15 mouse cellular contexts compared by ENCODE assay signal in genomic region chr5:123040796-123041195, GRCm38 (mm10). TPM values are rescaled to one million over a fixed set of nuclear protein-coding genes. Genes with fewer than 3 reads are reported as not detected.
DNase-seq lines count a peak whose midpoint lies in the region; TF ChIP-seq lines count a peak whose summit lies in the region.
"Had no signal": no experiment of that assay in that cellular context is flagged by ENCODE, and none has a peak within 500 bp of the region (broad histone marks: within the 10 kb centered on the region; RNA-seq: fewer than 3 reads in every experiment).

No protein-coding gene starts in this region.

- 0 out of 2 replicates have a peak overlapping the region, but pooled peaks have one; percentile 6 for H3K27ac ChIP-seq in kidney, adult 2 months (ENCODE audit: insufficient read depth, low read depth, low read length)
- peak overlapping the region; percentile 19; the same call in 1 of the 2 replicates for H3K27ac ChIP-seq in thymus, adult 2 months (ENCODE audit: control insufficient read depth, insufficient read depth, low read length)
- peak overlapping the region; percentile 61 for H3K27ac ChIP-seq in limb, embryonic 10.5 days
- H3K27ac ChIP-seq: forebrain, embryonic 15.5 days had no signal

- no peak overlapping the region for H3K4me3 ChIP-seq in kidney, adult 2 months (ENCODE audit: insufficient read depth, low read depth, low read length)
- no peak overlapping the region for H3K4me3 ChIP-seq in thymus, adult 2 months (ENCODE audit: control insufficient read depth, insufficient read depth, low read length)
- no peak overlapping the region for H3K4me3 ChIP-seq in limb, embryonic 10.5 days
- H3K4me3 ChIP-seq: forebrain, embryonic 15.5 days had no signal

- H3K36me3 ChIP-seq in kidney, adult 2 months (ENCODE audit: control insufficient read depth, insufficient read depth, low read length): no peaks in the 10 kb centered on the region
- no peaks in the 10 kb centered on the region for H3K36me3 ChIP-seq in thymus, adult 2 months (ENCODE audit: control insufficient read depth, insufficient read depth, low read length)
- H3K36me3 ChIP-seq in limb, embryonic 10.5 days: no peaks in the 10 kb centered on the region
- H3K36me3 ChIP-seq: forebrain, embryonic 15.5 days had no signal

- peaks cover 6% of the 10 kb centered on the region; the same call in 1 of the 2 replicates for H3K4me1 ChIP-seq in kidney, adult 2 months (ENCODE audit: control insufficient read depth, insufficient read depth, low read length)
- peaks cover 34% of the 10 kb centered on the region for H3K4me1 ChIP-seq in thymus, adult 2 months (replicated peaks; ENCODE audit: control insufficient read depth, insufficient read depth, low read length)
- H3K4me1 ChIP-seq in limb, embryonic 10.5 days: peaks cover 18% of the 10 kb centered on the region

- no peaks in the 10 kb centered on the region for H3K27me3 ChIP-seq in kidney, adult 2 months (replicated peaks; ENCODE audit: control insufficient read depth, insufficient read depth, low read length)
- no peaks in the 10 kb centered on the region for H3K27me3 ChIP-seq in thymus, adult 2 months (ENCODE audit: control insufficient read depth, insufficient read depth, low read length)
- no peaks in the 10 kb centered on the region for H3K27me3 ChIP-seq in limb, embryonic 10.5 days (ENCODE audit: low read depth, poor library complexity, severe bottlenecking)
- H3K27me3 ChIP-seq: forebrain, embryonic 15.5 days had no signal

- no peak for TF ChIP-seq POLR2A in kidney, adult 2 months (IDR thresholded peaks at IDR 0.05; ENCODE audit: low read depth, low read length)
- no peak for TF ChIP-seq POLR2A in thymus, adult 2 months (IDR thresholded peaks at IDR 0.05; ENCODE audit: control insufficient read depth, extremely low read depth, insufficient read depth, low read length, poor library complexity)

- WGBS in kidney, adult 2 months: 46% methylated on average over 7 of the region's 7 CpGs
- 14% methylated on average over 7 of the region's 7 CpGs for WGBS in thymus, adult 2 months
- 68% methylated on average over 7 of the region's 7 CpGs for WGBS in limb, embryonic 10.5 days

- no peaks in the 10 kb centered on the region for H3K9me3 ChIP-seq in limb, embryonic 10.5 days (replicated peaks)
- H3K9me3 ChIP-seq: forebrain, embryonic 15.5 days had no signal

- no peak for DNase-seq in kidney, adult 2 months
- DNase-seq in kidney, adult 18-20 months: no peak
- DNase-seq in thymus, adult 2 months: peak; percentile 32
- no peak for DNase-seq in thymus, adult 18-20 months
- DNase-seq in limb, embryonic 10.5 days (ENCODE audit: low spot score): no peak
- DNase-seq in testis, postnatal 10 days (ENCODE audit: low spot score): no peak
- DNase-seq in adrenal gland, postnatal 14 days: no peak
- DNase-seq: adrenal gland, adult 2 months; cerebellum, adult 11 months; kidney, adult 8-10 months; retina, postnatal 1 day had no signal

- no peak for TF ChIP-seq CTCF in kidney, adult 2 months (conservative IDR thresholded peaks at IDR 0.05; ENCODE audit: insufficient read depth, insufficient read length, low read depth, low read length)
- TF ChIP-seq CTCF in thymus, adult 2 months (IDR thresholded peaks at IDR 0.05; ENCODE audit: borderline replicate concordance, control insufficient read depth, extremely low read depth, insufficient read depth, low read length, poor library complexity): no peak

RNA-seq across cellular contexts. Expression of gene Morn3, which starts 6.0 kb away (rescaled TPM):
- 0.06 and 0.08 TPM in 2 replicates for polyA plus RNA-seq in kidney, adult 2 months (2012; rRNA removed)
- polyA plus RNA-seq in thymus, adult 2 months (2012; rRNA removed): 0.15 TPM in 1 of 2 replicates, not detected in the other
- not detected in 2 replicates for polyA plus RNA-seq in limb, embryonic 10.5 days (2016; fragmentation: Nextera tagmentation; extraction: Ambion mirVana)
- not detected in 2 replicates for total RNA-seq in adrenal gland, postnatal 14 days (2021)
- total RNA-seq: adrenal gland, adult 2 months; granulocyte monocyte progenitor cell, adult 5-6 weeks; megakaryocyte-erythroid progenitor cell, adult 5-6 weeks; MEL had no signal
- polyA plus RNA-seq: adrenal gland, adult 2 months had no signal

RNA-seq across cellular contexts. Expression of gene Orai1, which starts 25.9 kb away (rescaled TPM):
- 63.2 and 90.6 TPM in 2 replicates for polyA plus RNA-seq in kidney, adult 2 months (2012; rRNA removed)
- 76.9 and 87.4 TPM in 2 replicates for polyA plus RNA-seq in thymus, adult 2 months (2012; rRNA removed)
- polyA plus RNA-seq in limb, embryonic 10.5 days (2016; fragmentation: Nextera tagmentation; extraction: Ambion mirVana): 10.2 and 11.5 TPM in 2 replicates
- total RNA-seq in adrenal gland, postnatal 14 days (2021): 11.7 and 13.4 TPM in 2 replicates

RNA-seq across cellular contexts. Expression of gene Tmem120b, which starts 27.4 kb away (rescaled TPM):
- 9.9 and 12.7 TPM in 2 replicates for polyA plus RNA-seq in kidney, adult 2 months (2012; rRNA removed)
- polyA plus RNA-seq in thymus, adult 2 months (2012; rRNA removed): 43.6 and 45.7 TPM in 2 replicates
- 9.7 and 12.4 TPM in 2 replicates for polyA plus RNA-seq in limb, embryonic 10.5 days (2016; fragmentation: Nextera tagmentation; extraction: Ambion mirVana)
- 17.7 and 19.2 TPM in 2 replicates for total RNA-seq in adrenal gland, postnatal 14 days (2021)

RNA-seq across cellular contexts. Expression of gene Kdm2b, which starts 51.2 kb away (rescaled TPM):
- 9.6 and 10.9 TPM in 2 replicates for polyA plus RNA-seq in kidney, adult 2 months (2012; rRNA removed)
- 65.1 and 73.9 TPM in 2 replicates for polyA plus RNA-seq in thymus, adult 2 months (2012; rRNA removed)
- polyA plus RNA-seq in limb, embryonic 10.5 days (2016; fragmentation: Nextera tagmentation; extraction: Ambion mirVana): 108 and 115 TPM in 2 replicates
- total RNA-seq in adrenal gland, postnatal 14 days (2021): 20.5 and 24.7 TPM in 2 replicates

Comparison
In these comparisons a context has a peak if more than half of its experiments do, and no peak if none do; other contexts are left out.
1. H3K27ac ChIP-seq: peak in every context shown above with its lines; median percentile 61 in limb, embryonic 10.5 days; 19 in thymus, adult 2 months; 6 in kidney, adult 2 months.